Mouse (Mus musculus) central nervous system, embryonic 14 days (tissue): ENCODE data around the gene Dcx. TPM values are rescaled to one million over a fixed set of nuclear protein-coding genes. Genes with fewer than 3 reads are reported as not detected.

Source experiments
- polyA plus RNA-seq: library from polyadenylated mRNA; depleted of rRNA; stranded (reverse); fragments of >200 nt; gene quantifications from 2 replicates; pipeline ENCODE4 v1.2.3, GENCODE M21; 2012; rRNA removed

Gene Dcx
- 202 and 233 TPM in 2 replicates for polyA plus RNA-seq

DNA sequence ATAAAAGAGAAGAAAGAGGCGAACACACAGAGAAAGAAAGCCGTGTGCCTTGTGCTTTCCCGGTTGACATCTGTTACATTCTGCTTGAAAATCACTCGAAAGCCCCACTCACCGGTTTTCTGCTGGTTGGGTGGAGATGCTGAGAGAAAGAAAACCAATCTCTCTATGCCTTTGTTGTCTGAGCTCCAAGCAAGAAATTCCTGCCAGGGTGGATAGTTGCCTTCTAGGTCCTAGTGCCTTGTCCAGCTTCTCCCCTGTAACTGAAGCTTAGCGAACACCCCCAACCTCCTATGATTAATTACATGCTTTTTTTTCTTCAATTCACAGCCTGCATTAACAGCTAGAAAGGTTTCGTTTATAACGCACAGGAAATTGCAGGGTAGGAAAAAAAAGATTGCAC is at the start of gene Dcx:
Dcx (minus strand) TSS at position 354 of the 400 bp plus-strand sequence.

GRCm38 (mm10) chrX:143827212-143827611 is 105.9 kb downstream of the Dcx start, which contains the start of gene Capn6:
Gene Capn6 (minus strand): TSS chrX:143827414.

Other genes starting within 250 kb of the Dcx start
- gene Capn6, start 105.9 kb downstream of the Dcx start, polyA plus RNA-seq, result 8.4 and 65.3 TPM in 2 replicates
- 0.39 and 0.46 TPM in 2 replicates for gene A730046J19Rik, start 220.4 kb upstream of the Dcx start, polyA plus RNA-seq